Mouse (Mus musculus) E14TG2a.4 (cell line): ENCODE results near the gene Kcnj10.

ENCODE experiments used
- H3K27me3 ChIP-seq: 2 replicates; pipeline ENCODE4 v1.6.1; 2014; ENCODE audit warnings: low read length, control low read depth; ENCODE audit not compliant: insufficient read depth
- H3K36me3 ChIP-seq: 2 replicates; pipeline ENCODE4 v1.6.1; 2014; ENCODE audit warnings: low read length, control low read depth; ENCODE audit not compliant: insufficient read depth
- H3K4me1 ChIP-seq: replicated peaks from 2 replicates; pipeline ENCODE4 v1.6.1; 2014; ENCODE audit warnings: low read depth, low read length, control low read depth
- H3K4me3 ChIP-seq: replicated peaks from 2 replicates; pipeline ENCODE4 v1.5.1; 2014; ENCODE audit warnings: mild to moderate bottlenecking, low read length
- H3K9me3 ChIP-seq: 2 replicates; pipeline ENCODE4 v1.6.1; 2014; ENCODE audit warnings: low read length, control low read depth
- CTCF ChIP-seq: conservative IDR thresholded peaks from 2 replicates; pipeline ENCODE4 v1.5.1; 2014; ENCODE audit warnings: low read length
- NANOG ChIP-seq: IDR thresholded peaks from 2 replicates; pipeline ENCODE4 v1.6.1; 2014; ENCODE audit warnings: borderline replicate concordance, low read length, mixed read lengths
- POU5F1 ChIP-seq: IDR thresholded peaks from 2 replicates; pipeline ENCODE4 v1.6.1; 2014; ENCODE audit warnings: low read length, borderline replicate concordance

Gene Kcnj10

DNA sequence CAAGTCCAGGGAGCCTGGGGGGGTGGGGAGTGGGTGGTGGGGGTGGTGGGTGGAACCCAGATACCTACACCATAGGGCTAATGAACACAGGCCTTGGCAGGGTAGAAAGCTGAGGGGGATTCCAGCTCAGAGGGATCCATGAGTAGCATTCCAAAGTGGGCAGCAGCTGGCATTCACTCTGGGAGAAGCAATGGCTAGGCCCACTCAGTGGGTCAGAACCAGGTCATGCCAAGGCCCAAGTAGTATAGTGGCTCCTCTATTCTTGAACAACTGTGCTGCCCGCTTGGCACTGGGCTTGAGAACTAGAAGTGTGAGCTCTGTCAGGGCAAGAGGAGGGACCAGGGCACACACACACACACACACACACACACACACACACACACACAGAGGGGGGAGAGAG, 32.6 kb upstream of the Kcnj10 start:
- no peak overlapping the region for H3K4me3 ChIP-seq
- TF ChIP-seq POU5F1 (no peak), NANOG (no peak), CTCF (no peak)
- H3K9me3 ChIP-seq, result no peaks in the 10 kb centered on the region
- H3K27me3 ChIP-seq, result peaks cover 14% of the 10 kb centered on the region
- peaks cover 63% of the 10 kb centered on the region for H3K4me1 ChIP-seq
- no peaks in the 10 kb centered on the region for H3K36me3 ChIP-seq

DNA sequence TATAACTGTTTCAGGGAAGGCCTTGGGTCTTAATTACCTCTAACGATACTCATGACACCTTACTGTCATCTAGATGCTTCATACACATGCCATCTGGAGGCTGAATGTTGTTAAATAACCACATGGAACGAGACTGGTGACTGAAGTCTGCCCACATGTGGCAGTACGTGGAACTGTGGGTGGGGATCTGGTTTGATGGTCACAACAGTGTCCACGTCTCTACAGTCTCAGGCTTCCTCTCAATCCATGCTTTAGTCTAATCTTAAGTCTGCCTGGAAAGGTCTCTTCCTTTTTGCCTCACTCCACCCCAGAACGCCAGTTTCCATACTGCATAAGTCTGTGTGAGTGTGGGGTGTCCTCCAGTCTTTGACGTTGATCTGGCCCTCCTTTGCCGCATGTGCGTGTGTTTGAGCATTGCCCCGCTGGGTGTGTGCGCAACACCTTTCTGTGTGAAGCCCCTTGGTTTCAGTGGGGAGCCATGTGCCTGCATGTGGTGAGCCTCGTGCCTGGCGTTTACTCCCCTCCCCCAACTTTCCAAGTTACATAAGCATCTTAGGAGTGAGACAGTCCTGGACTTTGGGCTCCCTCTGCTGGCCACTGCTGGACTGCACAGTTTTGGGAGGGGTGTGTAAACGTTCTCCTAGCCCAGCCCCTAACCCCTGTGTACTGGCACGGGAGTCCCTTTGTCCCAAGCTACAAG, 31.2 kb upstream of the Kcnj10 start:
- TF ChIP-seq POU5F1 (no peak), CTCF (peak; percentile 87)
- H3K27me3 ChIP-seq, result peaks cover 24% of the 10 kb centered on the region
- H3K9me3 ChIP-seq, result no peaks in the 10 kb centered on the region
- H3K36me3 ChIP-seq, result no peaks in the 10 kb centered on the region
- peak overlapping the region; percentile 33; the same call in 1 of the 2 replicates for H3K4me3 ChIP-seq
- peaks cover 67% of the 10 kb centered on the region for H3K4me1 ChIP-seq

DNA sequence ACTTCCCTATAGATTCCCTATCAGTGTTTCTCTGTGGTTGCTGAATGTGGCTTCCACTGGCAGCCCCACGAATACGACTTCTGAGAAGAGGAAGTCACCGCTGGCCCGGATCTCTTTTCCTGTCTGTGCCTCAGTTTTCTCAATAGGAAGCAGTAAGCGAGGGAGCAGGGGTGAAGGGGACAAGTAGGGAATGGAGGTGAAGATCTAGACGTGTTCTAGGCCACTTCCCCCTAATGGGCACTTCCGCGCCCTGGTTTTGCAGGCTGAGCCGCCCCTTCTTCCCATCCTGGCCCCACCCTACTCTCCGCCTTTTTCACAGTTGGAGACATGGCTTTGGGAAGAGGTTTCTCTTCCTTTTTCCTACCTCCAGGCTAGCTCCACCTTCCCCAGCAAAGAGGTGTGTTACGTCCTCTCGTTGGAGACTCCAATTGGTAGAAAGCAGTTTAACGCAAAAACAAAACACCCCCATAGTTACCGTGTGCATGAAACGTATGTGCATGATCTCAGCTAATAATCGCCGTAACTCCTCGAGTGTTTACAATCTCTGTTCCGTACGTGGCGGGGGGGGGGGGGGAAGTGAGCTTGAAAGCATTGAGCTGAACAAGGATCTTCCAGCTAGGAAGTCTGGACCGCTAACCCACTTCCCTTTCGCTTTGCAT, 29.6 kb upstream of the Kcnj10 start:
- peaks cover 38% of the 10 kb centered on the region for H3K27me3 ChIP-seq
- no peaks in the 10 kb centered on the region for H3K9me3 ChIP-seq
- H3K4me1 ChIP-seq, result peaks cover 70% of the 10 kb centered on the region
- TF ChIP-seq NANOG (no peak), CTCF (no peak), POU5F1 (no peak)
- peak overlapping the region; percentile 83 for H3K4me3 ChIP-seq
- H3K36me3 ChIP-seq, result peaks cover 4% of the 10 kb centered on the region; the same call in 1 of the 2 replicates

DNA sequence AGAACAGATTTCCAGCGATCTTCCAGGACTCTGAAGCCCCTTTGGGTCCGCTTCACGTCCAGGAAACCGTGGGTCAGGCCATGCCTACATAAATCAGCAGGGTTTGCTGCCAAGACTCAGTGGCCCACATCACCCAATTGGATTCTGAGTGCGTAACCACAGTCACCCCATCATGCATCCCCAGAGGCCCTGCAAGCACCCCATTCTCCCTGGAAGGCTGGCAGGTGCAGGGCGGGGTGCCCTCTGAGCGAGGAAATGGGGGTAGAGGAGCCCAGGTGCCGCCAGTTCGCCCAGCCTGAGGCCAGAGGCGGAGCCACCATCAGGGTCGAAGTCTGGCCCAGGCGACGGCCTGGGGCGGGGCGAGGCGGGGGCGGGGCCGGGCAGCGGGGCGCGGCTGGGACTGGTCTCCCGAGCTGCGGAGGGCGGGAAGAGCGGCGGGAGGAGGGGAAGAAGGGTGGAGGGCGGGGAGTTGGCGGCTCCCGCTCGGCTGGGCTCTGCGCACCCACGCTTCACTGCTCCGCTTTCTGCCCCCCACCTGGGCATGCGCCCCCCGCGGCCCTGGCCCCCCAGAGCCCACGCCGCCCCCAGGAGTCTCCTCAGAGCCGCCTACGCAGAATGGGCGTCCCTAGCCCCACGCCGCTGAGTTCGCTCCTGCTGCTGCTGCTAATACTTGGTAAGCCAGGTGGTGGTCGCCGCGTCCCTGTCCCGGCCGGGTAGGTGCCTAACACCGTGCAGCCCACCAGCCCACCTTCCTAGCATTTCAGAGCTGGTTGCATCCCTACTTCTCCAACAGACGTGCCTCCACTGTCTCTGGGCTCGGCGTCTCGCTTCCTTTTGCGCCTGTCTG, 28.9 kb upstream of the Kcnj10 start:
- peaks cover 7% of the 10 kb centered on the region; the same call in 1 of the 2 replicates for H3K36me3 ChIP-seq
- H3K4me3 ChIP-seq, result peak overlapping the region; percentile 83
- peaks cover 71% of the 10 kb centered on the region for H3K4me1 ChIP-seq
- no peaks in the 10 kb centered on the region for H3K9me3 ChIP-seq
- TF ChIP-seq POU5F1 (no peak), CTCF (no peak)
- H3K27me3 ChIP-seq, result peaks cover 43% of the 10 kb centered on the region

GRCm38 (mm10) chr1:172312768-172313561, 28.0 kb upstream of the Kcnj10 start:
- H3K27me3 ChIP-seq, result peaks cover 49% of the 10 kb centered on the region
- H3K4me3 ChIP-seq, result peak overlapping the region; percentile 83
- peaks cover 74% of the 10 kb centered on the region for H3K4me1 ChIP-seq
- H3K9me3 ChIP-seq, result no peaks in the 10 kb centered on the region
- H3K36me3 ChIP-seq, result peaks cover 9% of the 10 kb centered on the region; the same call in 1 of the 2 replicates
- TF ChIP-seq CTCF (no peak), POU5F1 (no peak), NANOG (no peak)

GRCm38 (mm10) chr1:172313613-172314411, 27.2 kb upstream of the Kcnj10 start:
- Histone ChIP-seq H3K4me1 (peaks cover 80% of the 10 kb centered on the region), H3K27me3 (peaks cover 56% of the 10 kb centered on the region), H3K36me3 (peaks cover 17% of the 10 kb centered on the region; the same call in 1 of the 2 replicates), H3K9me3 (no peaks in the 10 kb centered on the region), H3K4me3 (0 out of 2 replicates have a peak overlapping the region, but pooled peaks have one; percentile 83)
- TF ChIP-seq NANOG, result no peak
- no peak for TF ChIP-seq CTCF
- TF ChIP-seq POU5F1, result no peak

- peaks cover 65% of the 10 kb centered on the region for H3K27me3 ChIP-seq
- peaks cover 19% of the 10 kb centered on the region for H3K36me3 ChIP-seq
- H3K9me3 ChIP-seq, result no peaks in the 10 kb centered on the region
- no peak overlapping the region for H3K4me3 ChIP-seq
- H3K4me1 ChIP-seq, result peaks cover 84% of the 10 kb centered on the region
- no peak for TF ChIP-seq CTCF
- TF ChIP-seq NANOG, result no peak
- no peak for TF ChIP-seq POU5F1
Observed at GRCm38 (mm10) chr1:172314911-172315310, 26.1 kb upstream of the Kcnj10 start.
